Mouse (Mus musculus) forebrain, embryonic 13.5 days (tissue): ENCODE data around the gene Svop. TPM values are rescaled to one million over a fixed set of nuclear protein-coding genes. Genes with fewer than 3 reads are reported as not detected.

Source experiments
- ATAC-seq: fragments of 200-750 bp; cut with Nextera tagmentation; 2 replicates; pipeline ENCODE4 v1.8.0; 2017
- H3K27ac ChIP-seq: fragments of 300-500 bp; sonication (generic); 2 replicates; pipeline ENCODE4 v1.5.1; 2015; ENCODE audit warnings: inconsistent platforms, mild to moderate bottlenecking, moderate library complexity
- H3K27me3 ChIP-seq: fragments of 300-500 bp; sonication (generic); 2 replicates; pipeline ENCODE4 v1.6.1; 2015; ENCODE audit warnings: mild to moderate bottlenecking, inconsistent platforms
- H3K36me3 ChIP-seq: fragments of 300-500 bp; sonication (generic); 2 replicates; pipeline ENCODE4 v1.6.1; 2015; ENCODE audit warnings: mild to moderate bottlenecking, inconsistent platforms; ENCODE audit not compliant: poor library complexity, severe bottlenecking
- H3K4me1 ChIP-seq: fragments of 300-500 bp; sonication (generic); 2 replicates; pipeline ENCODE4 v1.6.1; 2015; ENCODE audit warnings: inconsistent platforms
- H3K4me2 ChIP-seq: fragments of 300-500 bp; sonication (generic); 2 replicates; pipeline ENCODE4 v1.6.1; 2015; ENCODE audit warnings: inconsistent platforms, mild to moderate bottlenecking, moderate library complexity
- H3K4me3 ChIP-seq: fragments of 300-500 bp; sonication (generic); 2 replicates; pipeline ENCODE4 v1.5.1; 2015; ENCODE audit warnings: mild to moderate bottlenecking, inconsistent platforms
- H3K9ac ChIP-seq: fragments of 300-500 bp; sonication (generic); 2 replicates; pipeline ENCODE4 v1.6.1; 2015; ENCODE audit warnings: mild to moderate bottlenecking, inconsistent platforms
- H3K9me3 ChIP-seq: fragments of 300-500 bp; sonication (generic); replicated peaks from 2 replicates; pipeline ENCODE4 v1.6.1; 2016; ENCODE audit warnings: inconsistent platforms
- WGBS: fragments of 180-500 bp; shearing (Covaris S2); methylation state at CpG from one replicate; pipeline ENCODE4 v1.1.7; 2015; 5-methylcytosine and 5-hydroxymethylcytosine counted together
- polyA plus RNA-seq: library from polyadenylated mRNA; unstranded; fragments of >200 nt; fragmentation: Nextera tagmentation; extraction: Ambion mirVana; gene quantifications from 2 replicates; pipeline ENCODE4 v1.2.1, GENCODE M21; 2015

Svop gene
- polyA plus RNA-seq, 1 experiment from 2014 or later: 52.2 TPM

DNA sequence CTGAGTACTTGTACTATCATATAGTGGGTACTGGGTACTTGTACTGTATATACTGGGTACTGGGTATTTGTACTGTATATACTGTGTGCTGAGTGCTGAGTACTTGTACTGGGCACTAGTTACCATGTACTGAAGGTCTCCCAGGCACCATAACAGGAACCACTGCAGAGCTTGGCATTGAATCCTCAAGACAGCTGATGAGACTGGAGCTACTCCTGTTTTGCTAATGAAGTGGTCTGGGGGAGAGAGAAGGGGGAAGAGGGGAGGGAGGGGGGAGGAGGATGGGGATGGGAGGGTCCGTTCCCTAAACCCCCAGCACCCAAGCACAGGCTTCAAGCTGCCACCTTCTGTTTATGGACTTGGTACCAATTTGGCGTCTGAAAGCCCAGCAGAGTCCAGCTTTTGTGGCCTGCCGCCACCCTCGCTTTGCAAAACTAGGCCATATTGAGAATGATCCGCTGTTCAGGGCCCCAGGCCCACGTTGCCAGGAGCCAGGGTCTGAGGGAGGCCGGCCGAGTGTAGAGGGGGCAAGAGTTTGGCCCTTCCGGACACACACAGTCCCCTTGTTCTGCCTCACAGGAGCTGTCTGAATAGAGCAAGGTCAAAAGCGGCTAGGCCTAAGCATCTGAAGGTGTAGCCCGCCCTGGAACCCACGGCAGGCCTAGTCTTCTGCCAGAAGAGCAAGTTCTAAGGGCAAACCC, 83.5 kb downstream of the Svop start:
- H3K9ac ChIP-seq: no peak overlapping the region
- ATAC-seq: no peak
- H3K27me3 ChIP-seq: no peaks in the 10 kb centered on the region
- H3K4me2 ChIP-seq: no peak overlapping the region
- H3K4me3 ChIP-seq: no peak overlapping the region
- H3K27ac ChIP-seq: no peak overlapping the region
- H3K36me3 ChIP-seq: no peaks in the 10 kb centered on the region
- 75% methylated on average over 12 of the region's 12 CpGs for WGBS
- H3K9me3 ChIP-seq: no peaks in the 10 kb centered on the region
- H3K4me1 ChIP-seq: no peaks in the 10 kb centered on the region

DNA sequence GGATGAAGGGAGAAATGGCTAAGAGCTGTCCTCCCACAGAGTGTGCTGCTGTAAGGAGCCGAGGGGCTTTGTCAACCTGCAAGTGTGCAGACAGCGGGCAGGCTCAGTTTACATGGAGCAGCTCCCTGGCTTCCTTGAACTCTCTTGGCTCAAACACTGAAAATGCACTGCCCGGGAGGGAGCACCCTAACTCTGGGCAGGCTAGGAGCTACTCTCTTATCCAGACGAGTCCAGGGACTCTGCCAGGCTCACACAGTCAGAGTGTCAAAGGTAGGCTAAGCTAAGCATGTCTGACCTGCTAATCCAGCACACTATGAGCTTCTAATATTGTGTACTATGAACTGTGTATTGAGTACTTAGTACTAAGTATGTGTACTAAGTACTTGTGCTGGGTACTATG, 84.4 kb downstream of the Svop start:
- Histone ChIP-seq H3K4me3 (no peak overlapping the region), H3K9ac (no peak overlapping the region), H3K27me3 (no peaks in the 10 kb centered on the region), H3K9me3 (no peaks in the 10 kb centered on the region), H3K4me1 (no peaks in the 10 kb centered on the region), H3K4me2 (no peak overlapping the region), H3K36me3 (no peaks in the 10 kb centered on the region), H3K27ac (no peak overlapping the region)
- 76% methylated on average over 4 of the region's 4 CpGs for WGBS
- ATAC-seq: no peak

DNA sequence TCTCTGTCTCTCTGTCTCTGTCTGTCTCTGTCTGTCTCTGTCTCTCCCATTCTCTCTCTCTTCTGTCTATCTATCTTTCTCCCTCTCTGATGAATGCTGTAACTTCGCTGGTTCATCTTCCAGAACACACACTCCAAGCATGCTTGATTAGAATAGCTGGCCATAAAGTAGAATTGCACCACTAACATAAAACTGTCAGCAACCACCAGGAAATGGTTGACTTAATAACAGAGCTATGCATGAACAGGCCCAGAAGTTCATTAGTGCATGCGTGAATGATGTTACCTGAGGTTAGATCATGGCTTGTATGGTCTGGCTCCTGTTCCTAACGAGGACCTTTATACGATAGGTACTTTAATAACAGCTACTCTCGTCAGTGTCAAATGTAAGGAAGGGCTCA, 86.3 kb downstream of the Svop start:
- no peaks in the 10 kb centered on the region for H3K36me3 ChIP-seq
- no peak overlapping the region for H3K4me2 ChIP-seq
- no peak overlapping the region for H3K4me3 ChIP-seq
- H3K9me3 ChIP-seq: no peaks in the 10 kb centered on the region
- no peaks in the 10 kb centered on the region for H3K4me1 ChIP-seq
- no peak overlapping the region for H3K27ac ChIP-seq
- 71% methylated on average over 5 of the region's 5 CpGs for WGBS
- no peaks in the 10 kb centered on the region for H3K27me3 ChIP-seq
- H3K9ac ChIP-seq: no peak overlapping the region
- no peak for ATAC-seq

DNA sequence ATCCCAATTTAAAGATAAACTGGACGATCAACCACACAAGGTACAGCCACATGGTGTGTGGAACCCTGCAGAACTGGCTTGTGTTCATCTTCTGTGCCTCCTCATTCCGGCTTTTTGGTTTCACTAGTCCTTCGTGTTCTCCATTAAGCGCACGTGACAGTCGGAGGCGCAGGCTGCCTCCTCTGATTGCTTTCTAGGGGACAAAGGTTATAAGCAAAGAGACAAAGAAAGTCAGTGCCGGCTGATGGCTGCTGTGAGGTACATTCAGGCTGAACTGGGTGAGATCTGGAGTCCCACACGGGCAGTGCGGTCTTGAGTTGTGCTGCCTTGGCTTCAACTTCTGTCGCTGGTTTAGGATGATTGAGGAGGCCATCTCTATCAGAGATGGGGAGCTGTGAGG, 86.8 kb downstream of the Svop start:
- Histone ChIP-seq H3K4me3 (no peak overlapping the region), H3K9me3 (no peaks in the 10 kb centered on the region), H3K27ac (no peak overlapping the region), H3K4me1 (no peaks in the 10 kb centered on the region), H3K4me2 (no peak overlapping the region), H3K27me3 (no peaks in the 10 kb centered on the region), H3K9ac (no peak overlapping the region), H3K36me3 (no peaks in the 10 kb centered on the region)
- 80% methylated on average over 11 of the region's 11 CpGs for WGBS
- no peak for ATAC-seq

DNA sequence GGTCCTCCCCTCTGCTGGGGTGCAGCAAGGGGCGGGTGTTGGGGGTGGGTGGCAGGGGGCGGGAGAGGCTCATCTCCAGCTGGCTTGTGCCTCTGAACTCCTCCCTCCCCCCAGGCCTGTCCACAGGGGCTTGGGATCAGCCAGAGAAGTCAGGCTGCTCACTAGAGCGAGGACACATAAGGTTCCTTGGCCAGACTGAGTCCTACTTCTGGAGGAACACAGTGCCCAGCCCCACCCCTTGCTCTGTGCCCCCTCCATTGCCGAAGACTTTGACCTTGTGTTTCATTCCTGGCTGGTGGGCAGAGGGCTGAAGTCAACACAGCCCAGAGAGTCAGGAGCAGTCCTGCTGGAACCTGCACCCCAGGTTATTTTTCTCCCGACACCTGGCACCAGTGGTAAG, 87.8 kb downstream of the Svop start, which contains the start of gene Dao:
Dao (plus strand) TSS at position 162 of the 400 bp plus-strand sequence.
- ATAC-seq: no peak
- H3K27ac ChIP-seq: no peak within 1 kb of the TSS
- no peaks in the 10 kb centered on the region for H3K4me1 ChIP-seq
- H3K9me3 ChIP-seq: no peaks in the 10 kb centered on the region
- 83% methylated on average over 4 of the region's 5 CpGs for WGBS
- no peaks in the 10 kb centered on the region for H3K27me3 ChIP-seq
- no peaks in the 10 kb centered on the region for H3K36me3 ChIP-seq
- no peak within 1 kb of the TSS for H3K4me3 ChIP-seq
- H3K4me2 ChIP-seq: no peak within 1 kb of the TSS
- no peak within 1 kb of the TSS for H3K9ac ChIP-seq

DNA sequence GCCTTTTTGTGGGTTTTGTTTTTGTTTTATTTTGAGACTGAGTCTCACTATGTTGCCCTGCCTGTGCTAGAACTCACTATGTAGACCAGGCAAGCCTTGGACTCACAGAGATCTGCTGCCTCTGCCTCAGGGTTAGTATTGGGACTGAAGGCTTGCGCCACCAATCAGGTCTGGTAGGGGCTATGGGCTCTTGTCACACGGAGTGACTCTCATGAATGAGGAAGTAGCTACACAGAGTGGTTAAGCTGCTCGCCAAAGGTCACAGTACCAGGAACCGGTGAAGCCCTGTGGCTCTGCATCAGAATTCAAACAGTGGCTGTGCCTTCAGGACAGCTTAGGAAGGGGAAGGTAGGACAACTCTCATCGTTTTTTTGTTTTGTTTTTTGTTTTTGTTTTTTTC, 92.0 kb downstream of the Svop start:
- Histone ChIP-seq H3K4me2 (no peak overlapping the region), H3K27ac (no peak overlapping the region), H3K36me3 (no peaks in the 10 kb centered on the region), H3K9me3 (no peaks in the 10 kb centered on the region), H3K4me1 (peaks cover 5% of the 10 kb centered on the region), H3K27me3 (no peaks in the 10 kb centered on the region), H3K4me3 (no peak overlapping the region), H3K9ac (no peak overlapping the region)
- ATAC-seq: no peak
- 77% methylated on average over 5 of the region's 5 CpGs for WGBS

DNA sequence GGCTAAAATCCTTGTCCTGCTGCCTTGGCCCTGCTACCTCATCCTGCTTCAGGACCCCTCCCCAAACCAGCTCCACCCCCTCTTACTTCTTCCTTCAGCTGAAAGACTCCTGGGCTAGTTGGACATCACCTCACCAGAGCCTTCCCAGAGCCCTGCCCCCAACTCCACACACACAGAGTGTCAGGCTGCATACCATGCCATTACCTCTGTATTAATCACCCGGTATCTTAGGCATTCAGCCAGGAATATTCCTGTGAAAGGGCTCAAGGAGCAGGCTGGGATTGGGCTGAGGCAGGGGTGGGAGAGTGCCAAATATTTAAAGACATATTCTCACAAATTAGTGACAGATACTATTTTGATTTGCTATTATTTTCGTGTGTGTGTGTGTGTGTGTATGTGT, 94.9 kb downstream of the Svop start:
- no peak for ATAC-seq
- H3K27ac ChIP-seq: no peak overlapping the region
- no peak overlapping the region for H3K9ac ChIP-seq

DNA sequence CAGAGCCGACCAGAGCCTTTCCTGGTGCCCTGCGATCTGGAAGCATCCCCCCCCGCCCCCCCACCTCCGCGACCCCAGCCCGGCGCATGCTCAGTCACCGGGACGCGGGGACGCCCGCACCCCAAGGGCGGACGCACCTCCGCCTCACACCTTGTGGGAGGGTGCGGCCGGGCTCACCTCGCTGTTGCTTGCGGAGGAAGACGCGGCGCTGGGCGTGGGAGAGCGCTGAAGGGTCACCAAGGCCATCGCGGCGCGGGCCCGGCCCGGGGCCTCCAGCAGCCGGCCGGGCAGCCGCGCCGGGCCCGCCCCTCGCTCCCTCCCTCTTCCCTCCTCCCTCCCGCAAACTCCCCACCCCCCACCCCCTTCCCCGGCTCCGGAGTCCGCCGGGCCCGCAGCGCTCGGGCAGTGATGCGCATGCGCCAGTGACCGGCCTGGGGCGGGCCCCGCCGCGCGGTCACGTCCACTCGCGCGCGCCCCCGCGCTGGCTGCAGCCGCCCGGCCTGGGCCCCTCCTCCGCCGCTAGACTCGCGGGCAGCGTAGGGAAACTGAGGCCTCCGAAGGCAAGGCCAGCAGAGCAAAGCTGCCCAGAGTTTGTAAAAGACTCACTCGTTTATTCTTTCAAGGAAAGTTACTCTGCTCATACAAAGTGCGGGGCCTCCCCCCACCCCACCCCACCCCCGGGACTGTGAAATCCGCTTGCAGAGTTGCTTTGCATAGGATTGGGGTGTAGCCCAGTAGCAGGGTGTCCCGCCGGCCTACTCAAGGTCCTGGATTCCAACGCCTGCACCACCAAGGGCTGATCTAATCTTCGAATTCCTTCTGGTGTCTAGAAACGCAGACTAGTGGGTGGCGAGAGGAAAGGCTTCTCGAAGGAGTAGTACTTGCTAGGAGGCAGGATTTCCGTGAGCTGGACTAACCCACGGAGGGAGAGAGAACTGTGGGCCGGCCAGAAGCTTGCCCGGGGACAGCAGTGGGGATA, 97.6 kb downstream of the Svop start, which contains the start of gene Ssh1:
Ssh1 (minus strand) TSS at position 408 of the 979 bp plus-strand sequence.
- peak within 1 kb of the TSS; percentile 94 for H3K9ac ChIP-seq
- no peaks in the 10 kb centered on the region for H3K27me3 ChIP-seq
- peak within 1 kb of the TSS; percentile 88 for H3K27ac ChIP-seq
- H3K4me2 ChIP-seq: peak within 1 kb of the TSS; percentile 83
- H3K36me3 ChIP-seq: 0 out of 2 replicates have a peak, but pooled peaks cover 6% of the 10 kb centered on the region
- 1% methylated on average over 35 of the region's 83 CpGs for WGBS
- H3K9me3 ChIP-seq: no peaks in the 10 kb centered on the region
- H3K4me3 ChIP-seq: peak within 1 kb of the TSS; percentile 79
- ATAC-seq: peak; percentile 85
- H3K4me1 ChIP-seq: peaks cover 40% of the 10 kb centered on the region

More for the DNA sequence above, 94.9 kb downstream of the Svop start:
- H3K4me2 ChIP-seq: no peak overlapping the region
- WGBS: 48% methylated on average over 2 of the region's 2 CpGs
- H3K27me3 ChIP-seq: no peaks in the 10 kb centered on the region
- H3K9me3 ChIP-seq: no peaks in the 10 kb centered on the region
- H3K4me1 ChIP-seq: peaks cover 26% of the 10 kb centered on the region
- H3K36me3 ChIP-seq: no peaks in the 10 kb centered on the region
- H3K4me3 ChIP-seq: no peak overlapping the region

DNA sequence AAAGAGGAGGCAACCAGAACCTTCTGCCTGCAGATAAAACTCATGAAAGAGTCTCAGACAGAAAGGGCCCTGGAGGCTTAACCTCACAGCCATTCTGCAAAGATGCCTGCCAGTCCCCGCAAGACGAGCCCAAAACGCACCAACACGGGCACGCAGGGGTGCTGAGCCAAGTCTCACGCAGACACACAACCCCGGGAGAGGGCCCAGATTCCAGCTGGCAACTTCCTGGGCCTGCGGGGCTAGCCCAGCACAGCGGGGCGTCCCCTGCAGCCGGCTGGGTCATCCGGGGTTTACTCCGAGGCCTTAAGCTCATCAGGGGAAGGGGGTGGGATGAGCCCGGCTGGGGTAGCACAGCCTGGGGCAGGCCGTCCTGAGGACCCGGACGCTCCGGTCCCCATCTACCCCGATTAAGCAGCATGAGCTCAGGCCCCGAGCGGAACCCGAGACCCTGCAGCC, 98.3 kb downstream of the Svop start:
- Histone ChIP-seq H3K36me3 (0 out of 2 replicates have a peak, but pooled peaks cover 7% of the 10 kb centered on the region), H3K4me3 (peak overlapping the region; percentile 79), H3K27ac (peak overlapping the region; percentile 88), H3K27me3 (no peaks in the 10 kb centered on the region), H3K9me3 (no peaks in the 10 kb centered on the region), H3K9ac (peak overlapping the region; percentile 94), H3K4me1 (peaks cover 40% of the 10 kb centered on the region), H3K4me2 (peak overlapping the region; percentile 83)
- WGBS: under 1% methylated on average over 22 of the region's 22 CpGs
- ATAC-seq: peak; percentile 86; the same call in 1 of the 2 replicates

DNA sequence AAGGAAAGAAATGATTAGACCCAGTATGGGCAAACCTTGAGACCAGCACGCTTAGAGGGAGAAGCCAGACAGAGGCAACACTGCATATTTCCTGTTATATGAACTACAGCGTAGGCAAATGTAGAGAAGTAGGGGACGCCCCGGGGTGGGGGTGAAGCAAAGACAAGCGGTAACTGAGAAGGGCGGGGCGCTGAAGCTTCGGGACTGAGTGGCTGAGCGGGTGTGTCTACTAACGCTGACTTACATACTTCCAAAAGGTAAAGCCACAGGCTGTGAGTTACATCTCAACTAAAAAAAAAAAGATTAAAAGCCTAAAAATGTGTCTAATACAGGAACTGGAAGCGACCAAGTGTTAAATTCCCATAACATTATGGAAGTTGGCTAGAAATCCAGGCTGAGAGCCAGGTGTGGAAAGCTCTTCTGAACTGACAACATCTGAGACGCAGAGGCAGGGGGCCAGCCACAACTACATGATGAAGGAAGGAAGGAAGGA, 99.0 kb downstream of the Svop start:
- H3K9ac ChIP-seq: peak overlapping the region; percentile 94
- no peaks in the 10 kb centered on the region for H3K27me3 ChIP-seq
- H3K9me3 ChIP-seq: no peaks in the 10 kb centered on the region
- ATAC-seq: no peak
- 45% methylated on average over 12 of the region's 12 CpGs for WGBS
- H3K4me1 ChIP-seq: peaks cover 40% of the 10 kb centered on the region
- H3K4me2 ChIP-seq: peak overlapping the region; percentile 83
- H3K4me3 ChIP-seq: peak overlapping the region; percentile 79
- H3K36me3 ChIP-seq: peaks cover 11% of the 10 kb centered on the region; the same call in 1 of the 2 replicates
- peak overlapping the region; percentile 88 for H3K27ac ChIP-seq

DNA sequence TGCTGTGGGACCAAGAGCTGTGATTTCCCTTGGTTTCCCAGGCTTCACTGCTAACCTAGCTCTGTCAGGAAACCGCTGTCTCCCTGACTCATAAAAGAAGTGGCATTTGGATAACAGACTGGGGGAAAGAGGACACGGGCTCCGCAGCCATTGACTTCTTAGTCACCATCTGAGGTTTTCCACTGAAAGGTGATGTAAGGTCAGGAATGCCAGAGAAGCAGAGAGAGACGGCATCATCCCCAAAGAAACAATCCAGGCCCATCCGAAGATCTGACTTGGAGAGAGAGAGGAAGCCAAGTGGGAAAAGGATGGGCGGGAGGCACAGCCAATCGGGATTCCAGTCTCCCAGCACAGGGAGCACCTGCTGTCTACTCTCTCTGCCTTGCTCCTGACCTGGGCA, 100.2 kb downstream of the Svop start:
- no peaks in the 10 kb centered on the region for H3K27me3 ChIP-seq
- 76% methylated on average over 7 of the region's 7 CpGs for WGBS
- peak overlapping the region; percentile 83 for H3K4me2 ChIP-seq
- H3K9ac ChIP-seq: no peak overlapping the region; the same call in 1 of the 2 replicates
- no peak for ATAC-seq
- peaks cover 48% of the 10 kb centered on the region for H3K4me1 ChIP-seq
- H3K36me3 ChIP-seq: peaks cover 18% of the 10 kb centered on the region; the same call in 1 of the 2 replicates
- no peak overlapping the region for H3K27ac ChIP-seq
- no peaks in the 10 kb centered on the region for H3K9me3 ChIP-seq
- H3K4me3 ChIP-seq: no peak overlapping the region

DNA sequence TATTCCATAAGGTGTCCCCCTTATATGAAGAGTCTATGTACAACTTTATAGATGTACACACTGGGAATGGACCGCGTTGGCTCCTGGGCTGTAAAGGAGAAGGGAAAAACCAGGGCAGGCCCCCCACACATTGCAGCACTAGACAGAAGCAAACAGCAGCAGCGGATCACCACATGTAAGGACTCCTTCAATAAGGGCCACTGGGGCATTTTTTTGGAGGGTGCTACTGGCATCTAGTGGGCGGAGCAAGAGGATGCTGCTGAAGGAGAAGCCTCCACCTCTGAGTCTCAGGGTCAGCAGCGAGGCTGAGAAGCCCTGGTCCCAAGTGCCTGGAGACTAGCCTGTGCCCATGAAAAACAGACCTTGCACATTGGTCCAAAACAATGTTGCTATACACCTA, 100.8 kb downstream of the Svop start:
- peaks cover 53% of the 10 kb centered on the region for H3K4me1 ChIP-seq
- no peak overlapping the region for H3K4me2 ChIP-seq

More for the DNA sequence above, 100.8 kb downstream of the Svop start:
- no peak overlapping the region for H3K4me3 ChIP-seq
- peaks cover 18% of the 10 kb centered on the region; the same call in 1 of the 2 replicates for H3K36me3 ChIP-seq
- no peak for ATAC-seq
- no peak overlapping the region for H3K9ac ChIP-seq
- no peaks in the 10 kb centered on the region for H3K27me3 ChIP-seq
- 83% methylated on average over 5 of the region's 5 CpGs for WGBS
- H3K9me3 ChIP-seq: no peaks in the 10 kb centered on the region
- H3K27ac ChIP-seq: no peak overlapping the region
